Comparison of ENCODE assay signal across 15 mouse cellular contexts in the genomic region with DNA sequence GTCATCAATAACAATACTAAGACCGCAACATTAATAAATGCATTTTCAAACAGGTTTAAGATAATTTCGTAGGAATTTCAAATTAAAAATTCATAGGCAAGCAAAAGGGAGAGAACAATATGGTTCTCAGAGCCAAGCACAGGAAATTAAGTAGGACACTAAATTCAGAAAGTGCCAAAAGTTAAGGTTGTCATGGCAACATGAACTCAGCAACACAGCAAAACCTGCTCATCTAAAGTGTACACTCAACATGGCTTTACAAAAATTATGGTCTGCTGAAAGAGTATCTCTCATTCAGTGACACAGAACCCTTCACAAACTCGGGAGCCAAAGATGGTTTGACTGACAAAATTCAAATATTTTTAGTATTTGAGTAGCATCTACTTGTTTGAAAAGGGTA.
"Had no signal": no experiment of that assay in that cellular context is flagged by ENCODE, and none has a peak within 500 bp of the region (broad histone marks: within the 10 kb centered on the region; RNA-seq: fewer than 3 reads in every experiment).

No protein-coding gene starts in this region.

- H3K27ac ChIP-seq: intestine, embryonic 15.5 days; kidney, embryonic 15.5 days; limb, embryonic 15.5 days; liver, embryonic 12.5 days; midbrain, embryonic 10.5 days; midbrain, embryonic 15.5 days; neural tube, embryonic 13.5 days had no signal

- DNase-seq: kidney, adult 18-20 months; kidney, postnatal 14 days; lung, embryonic 14.5 days; lung, postnatal 10 days; lung, postnatal 4 days; right cerebral cortex, postnatal 4 days; spleen, adult 18-20 months; thymus, postnatal 36 days had no signal

- H3K4me2 ChIP-seq: intestine, embryonic 15.5 days; kidney, embryonic 15.5 days; limb, embryonic 15.5 days; liver, embryonic 12.5 days; lung, embryonic 14.5 days; midbrain, embryonic 15.5 days; neural tube, embryonic 13.5 days had no signal

- H3K36me3 ChIP-seq: intestine, embryonic 15.5 days; kidney, embryonic 15.5 days; limb, embryonic 15.5 days; liver, embryonic 12.5 days; midbrain, embryonic 10.5 days; midbrain, embryonic 15.5 days; neural tube, embryonic 13.5 days had no signal

- H3K9ac ChIP-seq: intestine, embryonic 15.5 days; kidney, embryonic 15.5 days; limb, embryonic 15.5 days; liver, embryonic 12.5 days; lung, embryonic 14.5 days; midbrain, embryonic 15.5 days; neural tube, embryonic 13.5 days had no signal

- H3K4me1 ChIP-seq: intestine, embryonic 15.5 days; limb, embryonic 15.5 days; liver, embryonic 12.5 days had no signal

- ATAC-seq: intestine, embryonic 15.5 days; liver, embryonic 12.5 days had no signal

- H3K4me3 ChIP-seq: intestine, embryonic 15.5 days; kidney, embryonic 15.5 days; limb, embryonic 15.5 days; liver, embryonic 12.5 days; midbrain, embryonic 10.5 days; midbrain, embryonic 15.5 days; neural tube, embryonic 13.5 days had no signal

- H3K9me3 ChIP-seq: intestine, embryonic 15.5 days; kidney, embryonic 15.5 days; limb, embryonic 15.5 days; liver, embryonic 12.5 days; midbrain, embryonic 10.5 days; midbrain, embryonic 15.5 days; neural tube, embryonic 13.5 days had no signal

- H3K27me3 ChIP-seq: intestine, embryonic 15.5 days; kidney, embryonic 15.5 days; limb, embryonic 15.5 days; liver, embryonic 12.5 days; midbrain, embryonic 15.5 days had no signal
